Mouse (Mus musculus): ENCODE measurements around the gene Lysmd2. TPM values are rescaled to one million over a fixed set of nuclear protein-coding genes. Genes with fewer than 3 reads are reported as not detected.

The Lysmd2 gene
- polyA plus RNA-seq, 1 experiment from 2014 or later, result 48.3 TPM

DNA sequence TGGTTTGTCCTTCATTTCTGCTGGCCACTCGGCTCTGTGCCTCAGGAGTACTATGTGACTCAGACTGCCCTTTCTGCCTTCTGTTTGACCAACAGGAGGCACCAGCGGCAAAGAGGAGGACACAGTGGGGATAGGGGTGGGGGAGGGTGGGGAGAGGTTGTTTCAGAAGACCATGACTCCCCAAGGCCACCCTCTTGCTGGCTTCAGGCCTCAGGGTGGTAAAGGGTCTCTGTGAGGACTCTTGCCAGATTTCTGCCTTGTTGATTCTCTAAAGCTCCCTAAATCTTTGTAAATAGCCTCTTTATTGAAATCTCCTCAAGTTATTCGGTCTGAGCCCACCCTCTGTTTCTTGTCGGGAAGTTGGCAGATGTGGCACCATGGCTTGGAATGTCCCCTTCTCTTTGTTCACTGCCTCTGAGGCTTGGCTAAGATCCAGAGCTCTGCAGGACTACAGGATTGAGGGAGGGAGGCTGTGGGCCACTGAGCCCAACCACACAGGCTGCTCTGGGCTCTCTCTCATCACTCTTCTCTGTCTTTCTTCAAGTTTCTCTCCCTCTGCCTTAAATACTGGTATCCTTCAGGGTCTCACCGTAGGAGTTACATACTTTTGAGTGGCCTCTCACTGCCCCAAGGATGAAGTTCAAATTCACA is 26.2 kb upstream of the Lysmd2 start:
- Histone ChIP-seq H3K4me1 (ENCODE audit: control insufficient read depth, insufficient read depth, low read length) (peaks cover 12% of the 10 kb centered on the region), H3K4me3 (ENCODE audit: low read depth, low read length) (no peak overlapping the region), H3K27ac (replicated peaks; ENCODE audit: low read depth, low read length) (no peak overlapping the region; the same call in 1 of the 2 replicates), H3K4me2 (ENCODE audit: low read depth, low read length) (no peak overlapping the region), H3K36me3 (ENCODE audit: control insufficient read depth, insufficient read depth, low read length) (peaks cover 5% of the 10 kb centered on the region; the same call in 1 of the 2 replicates), H3K27me3 (replicated peaks; ENCODE audit: control insufficient read depth, insufficient read depth, low read length) (no peaks in the 10 kb centered on the region), H3K9ac (ENCODE audit: low read depth, low read length) (no peak overlapping the region), H3K9me3 (ENCODE audit: control insufficient read depth, low read length) (no peaks in the 10 kb centered on the region)
- DNase-seq (ENCODE audit: low spot score), result peak; percentile 87
- ATAC-seq (ENCODE audit: low read depth), result peak; percentile 87
- 39% methylated on average over 5 of the region's 5 CpGs for WGBS

DNA sequence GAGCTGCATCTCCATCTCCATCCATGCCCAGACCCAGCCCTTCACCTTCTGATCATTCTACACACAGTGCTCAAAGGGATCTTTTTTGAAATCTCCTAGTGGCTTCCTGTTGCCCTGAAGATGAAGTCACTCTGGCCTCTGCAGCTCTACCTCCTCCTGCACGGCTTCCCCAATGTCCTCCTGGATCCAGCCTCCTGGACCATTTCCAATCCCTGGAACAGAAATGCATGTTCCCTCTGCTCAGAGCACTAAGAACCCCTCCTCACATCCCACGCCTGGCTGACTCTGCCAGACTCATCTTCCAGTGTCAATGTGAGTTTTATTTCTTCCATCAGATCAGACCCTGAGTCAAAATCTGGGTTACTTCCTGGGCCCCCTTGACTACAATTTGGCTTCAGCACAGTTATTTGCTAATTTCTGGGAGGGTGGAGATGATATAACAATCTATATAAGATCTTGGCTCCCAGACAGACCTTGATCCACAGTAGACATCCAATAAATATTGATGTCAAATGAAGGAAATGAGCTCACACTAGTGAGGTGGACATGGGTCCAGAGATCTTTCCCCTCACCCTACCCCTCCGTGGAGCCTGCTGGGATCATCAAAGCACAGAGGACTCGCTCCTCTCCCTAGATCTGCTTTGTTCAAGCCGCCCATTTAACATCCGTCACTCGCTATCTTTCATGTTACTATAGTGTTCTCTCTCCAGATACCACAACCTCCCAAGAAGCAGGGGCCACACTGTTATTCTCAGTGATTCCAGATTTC is 25.2 kb upstream of the Lysmd2 start:
- ATAC-seq (ENCODE audit: low read depth) (no peak), DNase-seq (ENCODE audit: low spot score) (peak; percentile 63)
- Histone ChIP-seq H3K9ac (ENCODE audit: low read depth, low read length) (no peak overlapping the region), H3K27ac (replicated peaks; ENCODE audit: low read depth, low read length) (no peak overlapping the region; the same call in 1 of the 2 replicates), H3K9me3 (ENCODE audit: control insufficient read depth, low read length) (no peaks in the 10 kb centered on the region), H3K36me3 (ENCODE audit: control insufficient read depth, insufficient read depth, low read length) (no peaks in the 10 kb centered on the region), H3K4me3 (ENCODE audit: low read depth, low read length) (no peak overlapping the region), H3K27me3 (replicated peaks; ENCODE audit: control insufficient read depth, insufficient read depth, low read length) (no peaks in the 10 kb centered on the region), H3K4me2 (ENCODE audit: low read depth, low read length) (no peak overlapping the region), H3K4me1 (ENCODE audit: control insufficient read depth, insufficient read depth, low read length) (peaks cover 12% of the 10 kb centered on the region)
- 55% methylated on average over 7 of the region's 7 CpGs for WGBS

DNA sequence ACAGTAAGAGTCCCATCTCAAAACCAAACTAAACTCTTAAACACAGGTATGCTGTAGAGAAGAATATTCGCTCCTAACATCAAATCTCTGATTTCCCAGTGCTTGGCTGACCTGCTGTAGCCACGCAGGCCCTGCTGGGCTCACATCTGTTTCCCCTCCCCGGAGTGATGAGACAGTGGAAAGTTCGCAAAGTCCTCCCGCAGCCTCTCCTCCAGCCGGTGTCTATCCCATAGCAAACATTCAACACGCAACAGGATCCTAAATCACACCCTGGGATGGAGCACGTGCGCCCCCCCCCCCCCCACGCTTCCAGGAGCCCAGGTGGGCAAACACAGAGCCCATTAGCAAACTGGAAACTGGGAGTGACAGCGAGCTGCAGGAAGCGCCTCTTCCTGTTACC is 24.0 kb upstream of the Lysmd2 start:
- WGBS, result 33% methylated on average over 12 of the region's 12 CpGs
- peak overlapping the region; percentile 17; the same call in 1 of the 2 replicates for H3K9ac ChIP-seq (ENCODE audit: low read depth, low read length)
- H3K4me3 ChIP-seq (ENCODE audit: low read depth, low read length), result no peak overlapping the region
- no peaks in the 10 kb centered on the region for H3K9me3 ChIP-seq (ENCODE audit: control insufficient read depth, low read length)
- no peaks in the 10 kb centered on the region for H3K27me3 ChIP-seq (replicated peaks; ENCODE audit: control insufficient read depth, insufficient read depth, low read length)
- 0 out of 2 replicates have a peak overlapping the region, but pooled peaks have one; percentile 31 for H3K27ac ChIP-seq (replicated peaks; ENCODE audit: low read depth, low read length)
- H3K4me2 ChIP-seq (ENCODE audit: low read depth, low read length), result peak overlapping the region; percentile 37; the same call in 1 of the 2 replicates
- DNase-seq (ENCODE audit: low spot score), result peak; percentile 47
- 0 out of 2 replicates have a peak, but pooled peaks have one; percentile 31 for ATAC-seq (ENCODE audit: low read depth)
- H3K4me1 ChIP-seq (ENCODE audit: control insufficient read depth, insufficient read depth, low read length), result peaks cover 12% of the 10 kb centered on the region
- H3K36me3 ChIP-seq (ENCODE audit: control insufficient read depth, insufficient read depth, low read length), result no peaks in the 10 kb centered on the region

DNA sequence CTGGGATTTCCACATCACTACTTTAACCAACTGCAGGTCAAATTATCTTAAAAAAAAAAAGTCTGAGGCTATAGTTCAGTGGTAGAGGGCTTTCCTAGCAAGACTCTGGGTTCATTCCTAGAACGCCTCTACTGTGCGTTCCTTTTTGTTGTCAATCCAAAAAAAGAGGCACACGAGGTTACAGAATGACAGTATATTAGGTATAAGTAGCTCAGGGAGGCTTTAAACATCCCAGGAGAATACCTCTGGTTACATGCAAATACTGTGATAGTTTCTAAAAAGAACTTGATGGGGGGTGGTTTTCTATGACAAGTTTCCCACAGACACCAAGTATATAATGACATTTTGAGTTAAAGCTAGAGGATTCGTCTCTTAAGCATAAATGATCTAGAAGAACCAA is 18.0 kb upstream of the Lysmd2 start:
- Histone ChIP-seq H3K9me3 (ENCODE audit: control insufficient read depth, low read length) (no peaks in the 10 kb centered on the region), H3K4me1 (ENCODE audit: control insufficient read depth, insufficient read depth, low read length) (no peaks in the 10 kb centered on the region), H3K4me2 (ENCODE audit: low read depth, low read length) (no peak overlapping the region), H3K27me3 (replicated peaks; ENCODE audit: control insufficient read depth, insufficient read depth, low read length) (no peaks in the 10 kb centered on the region), H3K36me3 (ENCODE audit: control insufficient read depth, insufficient read depth, low read length) (no peaks in the 10 kb centered on the region), H3K27ac (replicated peaks; ENCODE audit: low read depth, low read length) (no peak overlapping the region), H3K4me3 (ENCODE audit: low read depth, low read length) (no peak overlapping the region), H3K9ac (ENCODE audit: low read depth, low read length) (no peak overlapping the region)
- ATAC-seq (ENCODE audit: low read depth), result no peak
- WGBS, result 90% methylated on average over 4 of the region's 4 CpGs
- DNase-seq (ENCODE audit: low spot score), result no peak

DNA sequence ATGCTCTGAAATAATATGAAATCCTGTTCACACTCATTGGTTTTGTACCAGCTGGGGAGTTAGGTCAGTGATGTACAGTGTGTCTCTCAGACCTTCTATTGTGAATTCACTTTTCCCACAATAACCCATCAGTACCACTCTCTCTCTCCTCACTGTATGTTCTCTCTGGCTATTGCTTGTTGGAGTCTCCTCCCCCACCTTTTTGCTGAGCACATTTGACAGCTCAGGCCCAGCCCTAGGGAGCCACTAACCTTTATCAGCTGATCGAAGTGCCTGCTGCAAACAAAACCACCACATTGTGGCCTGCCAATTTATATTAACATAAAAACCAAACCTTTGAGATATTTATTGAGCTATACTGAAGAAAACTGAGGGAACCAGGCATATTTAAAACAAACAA is 16.0 kb upstream of the Lysmd2 start:
- Histone ChIP-seq H3K9ac (ENCODE audit: low read depth, low read length) (no peak overlapping the region), H3K4me2 (ENCODE audit: low read depth, low read length) (peak overlapping the region; percentile 85; the same call in 1 of the 2 replicates), H3K4me3 (ENCODE audit: low read depth, low read length) (peak overlapping the region; percentile 69; the same call in 1 of the 2 replicates), H3K36me3 (ENCODE audit: control insufficient read depth, insufficient read depth, low read length) (no peaks in the 10 kb centered on the region), H3K9me3 (ENCODE audit: control insufficient read depth, low read length) (no peaks in the 10 kb centered on the region), H3K27ac (replicated peaks; ENCODE audit: low read depth, low read length) (no peak overlapping the region), H3K4me1 (ENCODE audit: control insufficient read depth, insufficient read depth, low read length) (no peaks in the 10 kb centered on the region), H3K27me3 (replicated peaks; ENCODE audit: control insufficient read depth, insufficient read depth, low read length) (no peaks in the 10 kb centered on the region)
- ATAC-seq (ENCODE audit: low read depth) (no peak), DNase-seq (ENCODE audit: low spot score) (no peak)
- WGBS, result 51% methylated on average over 1 of the region's 1 CpGs

DNA sequence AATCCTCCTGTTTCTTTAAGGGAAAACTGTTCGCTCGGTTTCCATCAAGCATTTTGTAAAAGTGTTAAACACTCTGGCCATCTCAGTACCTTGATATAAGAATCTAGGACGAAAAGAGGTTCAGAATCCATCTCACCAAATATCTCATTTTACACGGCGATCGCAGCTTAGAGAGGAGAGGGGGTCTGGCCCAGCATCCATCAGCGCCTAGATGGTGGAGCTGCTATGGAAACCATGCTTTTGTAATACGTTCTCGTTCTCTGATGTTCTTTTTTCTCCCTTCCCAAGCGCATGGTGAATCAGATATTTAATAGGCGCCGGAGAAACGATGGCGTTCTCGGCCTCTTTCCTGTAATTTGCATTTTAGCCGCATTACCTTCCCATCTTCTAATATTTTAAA is 15.6 kb upstream of the Lysmd2 start:
- Histone ChIP-seq H3K4me1 (ENCODE audit: control insufficient read depth, insufficient read depth, low read length) (no peaks in the 10 kb centered on the region), H3K27ac (replicated peaks; ENCODE audit: low read depth, low read length) (no peak overlapping the region), H3K4me3 (ENCODE audit: low read depth, low read length) (peak overlapping the region; percentile 69), H3K4me2 (ENCODE audit: low read depth, low read length) (peak overlapping the region; percentile 85), H3K9me3 (ENCODE audit: control insufficient read depth, low read length) (no peaks in the 10 kb centered on the region), H3K9ac (ENCODE audit: low read depth, low read length) (peak overlapping the region; percentile 44), H3K36me3 (ENCODE audit: control insufficient read depth, insufficient read depth, low read length) (no peaks in the 10 kb centered on the region), H3K27me3 (replicated peaks; ENCODE audit: control insufficient read depth, insufficient read depth, low read length) (no peaks in the 10 kb centered on the region)
- WGBS, result 17% methylated on average over 16 of the region's 16 CpGs
- no peak for ATAC-seq (ENCODE audit: low read depth)
- no peak for DNase-seq (ENCODE audit: low spot score)

DNA sequence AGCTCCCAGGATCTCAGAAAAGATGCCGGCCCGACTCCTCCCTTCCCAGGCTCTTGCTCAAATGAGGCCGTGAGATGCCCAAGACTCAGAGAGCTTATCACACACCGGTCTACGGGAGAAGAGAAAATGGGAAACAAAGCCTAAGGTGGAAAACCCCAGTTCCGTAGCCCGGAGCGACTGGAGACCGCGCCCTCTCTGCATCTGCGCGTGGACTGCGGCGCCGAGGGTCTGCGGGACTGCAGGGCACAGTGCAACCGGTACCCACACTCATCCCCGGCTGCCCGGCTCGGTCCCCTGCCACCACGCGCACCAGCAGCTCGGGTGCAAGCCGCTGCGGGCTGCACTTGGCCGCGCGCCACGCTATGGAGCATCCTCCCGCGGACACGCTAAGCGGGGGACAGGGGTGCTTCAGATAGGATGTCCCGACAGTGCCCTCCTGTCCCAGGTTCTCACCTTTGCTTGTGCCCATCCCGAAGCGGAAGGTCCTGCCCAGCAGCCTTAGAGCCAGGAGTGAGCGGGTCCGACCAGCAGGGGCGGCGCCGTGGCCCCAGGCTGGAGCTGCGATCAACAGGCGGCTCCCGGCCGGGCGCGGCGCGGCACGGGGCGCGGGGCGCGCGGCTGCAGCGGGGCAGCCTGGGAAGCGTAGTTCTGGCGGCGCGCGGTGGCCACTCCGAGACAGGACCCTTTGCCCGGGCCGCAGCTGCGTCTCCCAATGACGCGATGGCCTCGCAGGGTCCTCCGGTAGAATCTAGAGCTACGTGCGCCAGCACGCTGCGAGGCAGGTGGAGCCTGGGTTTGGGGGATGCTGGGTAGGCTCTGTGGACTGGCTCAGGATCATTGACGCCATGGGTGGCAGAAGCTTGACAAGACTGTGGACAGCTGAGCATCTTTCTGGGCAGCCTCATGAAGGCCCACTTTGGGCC is 14.7 kb upstream of the Lysmd2 start, which contains the start of gene Tmod2:
TSS of gene Tmod2 (minus strand) at position 755 of the 923 bp plus-strand sequence.
- under 1% methylated on average over 48 of the region's 74 CpGs for whole genome bisulfite sequencing
- H3K4me3 ChIP-seq (ENCODE audit: low read depth, low read length), result peak within 1 kb of the TSS; percentile 69
- no peaks in the 10 kb centered on the region for H3K4me1 ChIP-seq (ENCODE audit: control insufficient read depth, insufficient read depth, low read length)
- H3K4me2 ChIP-seq (ENCODE audit: low read depth, low read length), result peak within 1 kb of the TSS; percentile 85
- peak within 1 kb of the TSS; percentile 67 for H3K9ac ChIP-seq (ENCODE audit: low read depth, low read length)
- H3K27me3 ChIP-seq (replicated peaks; ENCODE audit: control insufficient read depth, insufficient read depth, low read length), result no peaks in the 10 kb centered on the region
- ATAC-seq (ENCODE audit: low read depth) (peak; percentile 94), DNase-seq (ENCODE audit: low spot score) (peak; percentile 53)
- H3K9me3 ChIP-seq (ENCODE audit: control insufficient read depth, low read length), result no peaks in the 10 kb centered on the region
- H3K36me3 ChIP-seq (ENCODE audit: control insufficient read depth, insufficient read depth, low read length), result no peaks in the 10 kb centered on the region
- no peak within 1 kb of the TSS; the same call in 1 of the 2 replicates for H3K27ac ChIP-seq (replicated peaks; ENCODE audit: low read depth, low read length)

DNA sequence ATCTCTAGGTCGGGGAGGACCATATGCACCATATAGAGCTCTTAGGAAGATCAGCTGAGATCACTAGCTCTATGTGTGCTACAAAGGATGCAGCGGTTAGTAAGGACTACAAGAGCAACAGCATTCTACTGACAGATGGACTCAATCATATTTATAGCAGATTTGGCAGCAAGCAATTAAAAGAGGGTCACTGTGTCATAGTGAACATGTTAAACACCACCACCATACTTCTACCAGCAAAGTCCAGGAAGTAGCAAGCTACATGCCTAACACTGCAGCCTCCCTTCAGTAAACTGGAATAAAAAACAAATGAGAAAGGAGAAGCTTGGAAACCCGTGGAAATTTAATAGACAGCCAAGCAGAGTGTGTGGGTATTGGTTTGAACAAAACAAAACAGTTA is 9.0 kb upstream of the Lysmd2 start:
- WGBS, result 67% methylated on average over 3 of the region's 3 CpGs
- Histone ChIP-seq H3K9ac (ENCODE audit: low read depth, low read length) (no peak overlapping the region), H3K27ac (replicated peaks; ENCODE audit: low read depth, low read length) (no peak overlapping the region), H3K4me2 (ENCODE audit: low read depth, low read length) (no peak overlapping the region), H3K4me3 (ENCODE audit: low read depth, low read length) (no peak overlapping the region), H3K36me3 (ENCODE audit: control insufficient read depth, insufficient read depth, low read length) (no peaks in the 10 kb centered on the region), H3K4me1 (ENCODE audit: control insufficient read depth, insufficient read depth, low read length) (no peaks in the 10 kb centered on the region), H3K9me3 (ENCODE audit: control insufficient read depth, low read length) (no peaks in the 10 kb centered on the region), H3K27me3 (replicated peaks; ENCODE audit: control insufficient read depth, insufficient read depth, low read length) (no peaks in the 10 kb centered on the region)
- DNase-seq (ENCODE audit: low spot score), result no peak
- no peak for ATAC-seq (ENCODE audit: low read depth)

Measured in embryonic facial prominence, embryonic 14.5 days (tissue).